Mouse (Mus musculus) CD4-positive, CD25-positive, alpha-beta regulatory T cell, adult 2 months (primary cell): ENCODE results near the gene Caln1.

Experiments used
- DNase-seq: peaks from one replicate; pipeline ENCODE4 v3.0.0-alpha.2; 2012; ENCODE audit warnings: low read depth, low spot score

Gene Caln1

DNA sequence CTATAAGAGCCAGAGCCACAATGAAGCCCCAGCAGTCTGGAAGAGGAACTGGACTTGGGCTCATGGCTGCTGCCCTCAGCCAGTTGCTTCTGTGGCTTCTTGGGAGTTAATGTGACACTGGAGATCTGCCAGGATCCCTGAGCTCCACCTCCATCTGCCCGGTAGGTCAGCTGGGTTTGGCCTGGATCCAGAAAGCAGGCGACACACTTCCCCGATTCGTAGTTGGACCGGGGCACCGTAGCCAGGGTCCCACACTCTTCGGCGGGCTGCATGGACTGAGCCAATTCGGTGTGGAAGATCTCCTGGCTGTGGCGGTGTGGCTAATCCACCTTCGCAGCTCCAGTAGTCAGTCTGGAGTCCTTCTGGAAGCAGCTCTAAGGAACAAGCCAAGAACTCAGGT is at the start of gene Caln1:
TSS of gene Caln1 (plus strand) at position 219 of the 400 bp plus-strand sequence.
- DNase-seq, result no peak

DNA sequence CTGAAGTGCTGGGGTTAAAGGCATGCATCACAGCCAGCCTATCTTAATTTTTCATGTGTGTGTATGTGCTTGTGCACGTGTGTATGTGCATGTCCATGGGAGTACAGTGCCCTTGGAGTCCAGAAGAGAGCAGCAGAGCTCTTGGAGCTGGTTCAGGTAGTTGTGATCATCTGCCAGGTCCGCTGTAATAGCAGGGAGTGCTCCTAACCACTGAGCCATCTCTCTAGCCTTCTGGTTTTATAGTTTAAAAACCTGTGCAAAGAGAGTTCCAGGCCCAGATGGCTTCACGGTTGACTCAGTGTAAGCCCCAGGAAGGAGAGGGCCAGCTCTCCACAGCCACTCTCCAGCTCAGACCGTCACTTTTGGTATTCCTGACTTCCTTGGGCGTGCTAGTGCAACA is 49.5 kb upstream of the Caln1 start:
- DNase-seq, result no peak

DNA sequence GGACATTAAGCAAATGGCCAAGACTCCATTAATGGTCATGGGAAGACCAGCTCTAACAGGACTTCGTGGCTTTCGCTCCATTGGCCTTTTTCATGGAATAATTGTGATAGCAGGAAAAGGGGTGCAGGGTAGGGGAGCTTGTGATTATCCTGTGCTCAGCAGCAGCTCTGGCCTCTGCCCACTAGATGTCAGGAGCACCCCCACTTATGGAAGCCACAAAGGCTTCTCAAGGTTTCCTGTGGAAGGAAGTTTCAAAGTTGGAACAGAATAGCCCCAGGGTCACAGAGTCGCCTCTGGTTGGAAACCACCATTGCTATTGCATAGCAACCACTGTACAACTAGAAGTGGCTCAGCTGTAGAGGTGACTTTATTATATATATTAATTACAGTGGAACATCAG is 48.8 kb upstream of the Caln1 start:
- DNase-seq, result no peak

DNA sequence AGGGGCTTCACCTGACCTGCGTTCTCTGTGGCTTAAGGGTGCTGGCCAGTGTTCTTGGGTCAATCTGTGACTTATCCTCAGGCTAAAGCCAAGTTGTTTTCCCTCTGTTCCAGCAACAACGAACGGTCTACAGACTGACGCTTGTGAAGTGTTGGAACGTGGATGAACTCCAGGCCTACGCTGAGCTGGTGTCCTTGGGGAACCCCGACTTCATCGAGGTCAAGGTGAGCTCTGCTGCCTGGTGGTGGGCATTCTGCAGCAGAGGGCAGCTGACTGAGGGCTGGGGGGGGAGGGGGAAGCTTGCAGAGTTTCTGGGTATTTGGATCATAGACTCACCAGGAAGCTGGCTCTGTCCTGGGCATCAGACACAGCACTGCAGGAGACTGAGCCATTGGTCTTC is 43.8 kb upstream of the Caln1 start:
- DNase-seq, result no peak

DNA sequence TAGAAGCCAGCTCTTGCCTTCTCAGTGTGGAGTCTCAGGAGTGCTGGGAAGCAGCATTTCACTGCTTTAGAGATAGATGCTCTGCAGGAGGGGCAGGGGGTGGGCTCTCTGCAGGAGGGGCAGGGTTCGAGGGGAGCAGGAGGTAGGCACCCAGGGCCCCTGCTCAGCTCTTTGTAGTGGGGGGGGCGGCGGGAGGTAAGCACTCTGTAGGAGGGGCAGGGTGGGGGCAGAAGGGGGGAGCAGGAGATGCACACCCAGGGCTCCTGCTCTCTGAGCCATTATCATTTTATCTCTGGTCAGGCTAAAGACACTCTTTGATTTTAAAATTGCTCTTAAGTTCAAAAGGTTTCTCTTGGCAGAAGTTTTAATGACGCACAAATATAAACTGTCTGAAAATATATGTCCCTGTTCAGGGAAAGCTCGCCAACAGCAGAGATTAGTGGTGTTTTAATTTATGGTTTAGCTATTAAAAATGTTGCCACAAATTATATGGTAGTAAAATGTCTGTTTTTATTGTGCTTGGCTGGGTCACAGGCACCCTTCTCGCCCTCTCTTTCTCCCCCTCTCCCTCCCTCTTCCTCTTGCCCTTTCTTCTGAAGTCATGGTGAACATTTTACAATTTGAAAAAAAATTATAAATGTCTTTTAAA is 41.5 kb upstream of the Caln1 start:
- no peak for DNase-seq

DNA sequence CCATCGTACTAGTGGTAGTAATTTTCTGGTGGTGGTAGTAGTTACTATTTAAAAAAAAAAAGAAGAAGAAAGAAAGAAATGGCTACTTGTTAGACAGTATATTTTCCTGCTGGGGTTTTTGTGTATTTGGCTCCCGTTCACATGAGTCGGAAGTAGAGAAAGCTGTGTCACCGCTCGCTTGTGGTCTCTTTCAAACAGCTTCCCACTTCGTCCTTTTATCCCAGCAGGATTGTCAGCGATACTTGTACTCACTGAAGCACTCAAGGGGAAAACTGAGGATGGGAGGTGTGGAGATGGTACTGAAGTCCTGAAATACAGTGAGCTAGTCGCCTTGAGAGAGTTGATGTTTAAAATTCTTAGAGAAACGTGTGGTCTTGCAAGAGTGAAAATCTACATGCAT is 40.9 kb upstream of the Caln1 start:
- DNase-seq, result no peak

DNA sequence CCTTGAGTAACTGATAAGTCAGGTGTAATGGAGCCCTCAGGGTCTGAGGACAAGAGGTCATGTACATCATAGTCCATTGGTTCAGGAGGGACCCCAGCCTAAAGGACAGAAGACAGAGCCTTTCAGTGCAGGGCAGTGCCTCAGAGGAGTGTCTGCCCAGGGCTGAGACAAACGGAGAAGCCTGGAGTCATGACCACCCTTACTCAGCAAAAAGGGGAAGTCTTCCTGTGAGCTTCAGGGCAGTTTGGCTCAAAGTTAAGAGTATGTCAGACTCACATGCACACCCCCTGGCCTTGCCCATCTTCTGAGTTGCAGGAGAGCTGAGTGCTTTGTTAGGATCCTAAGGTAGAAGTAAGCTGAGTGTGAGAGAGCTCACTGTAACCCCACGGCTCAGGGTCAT is 39.4 kb upstream of the Caln1 start:
- DNase-seq, result no peak

DNA sequence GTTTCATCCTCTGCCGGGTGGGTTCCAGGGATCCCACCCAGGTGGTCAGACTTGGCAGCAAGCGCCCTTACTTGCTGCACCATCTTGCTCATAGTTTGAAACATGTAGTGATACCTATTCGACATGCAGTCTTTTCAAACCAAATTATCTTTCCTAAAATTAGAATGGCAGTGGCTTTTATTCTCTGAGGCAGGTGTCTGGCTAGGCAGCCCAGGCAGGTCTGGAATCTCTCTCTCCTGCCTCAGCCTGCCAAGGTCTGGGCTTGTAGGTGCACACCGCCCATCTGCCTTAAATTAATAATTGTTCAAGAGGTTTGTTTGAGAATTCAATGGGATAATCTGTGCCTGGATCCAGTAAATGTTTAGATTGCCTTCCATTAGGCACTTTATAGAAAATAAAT is 38.5 kb upstream of the Caln1 start:
- no peak for DNase-seq

DNA sequence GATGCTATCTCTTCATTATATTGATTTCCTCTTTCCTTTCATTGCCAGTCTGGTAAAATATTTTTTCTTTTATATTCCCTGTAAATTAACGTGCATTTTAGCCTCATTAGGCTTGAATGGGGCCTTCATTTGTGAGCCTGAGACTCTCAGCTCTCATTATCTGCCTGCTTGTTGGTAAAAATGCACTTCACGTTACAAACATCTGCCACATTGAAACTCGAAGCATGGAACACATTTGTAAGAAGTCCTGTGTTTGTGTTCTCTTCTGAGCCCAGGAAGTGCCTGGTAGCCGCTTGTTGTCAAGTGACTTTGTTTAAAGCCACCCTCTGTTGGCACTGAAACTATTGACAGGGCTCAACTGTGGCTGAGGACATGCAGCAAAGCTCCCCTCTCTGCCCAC is 38.0 kb upstream of the Caln1 start:
- no peak for DNase-seq

DNA sequence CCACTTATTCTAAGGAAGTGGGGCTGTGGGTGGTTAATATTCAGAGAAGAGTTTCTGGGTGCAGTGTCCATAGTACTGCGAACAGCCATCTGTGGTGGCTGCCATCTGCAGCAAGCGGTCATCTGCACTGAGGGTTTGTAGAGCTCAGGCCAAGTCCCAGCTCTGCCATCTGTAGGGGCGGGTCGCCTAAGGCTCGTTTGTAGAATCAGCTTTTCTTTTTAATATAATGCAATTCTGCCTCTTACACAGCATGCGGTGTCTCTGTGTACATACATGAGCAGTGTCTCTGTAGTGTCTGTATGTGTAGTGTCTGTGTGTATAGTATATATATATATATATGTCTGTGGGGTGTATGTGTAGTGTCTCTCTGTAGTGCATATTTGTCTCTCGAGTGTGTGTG is 35.7 kb upstream of the Caln1 start:
- DNase-seq, result no peak

DNA sequence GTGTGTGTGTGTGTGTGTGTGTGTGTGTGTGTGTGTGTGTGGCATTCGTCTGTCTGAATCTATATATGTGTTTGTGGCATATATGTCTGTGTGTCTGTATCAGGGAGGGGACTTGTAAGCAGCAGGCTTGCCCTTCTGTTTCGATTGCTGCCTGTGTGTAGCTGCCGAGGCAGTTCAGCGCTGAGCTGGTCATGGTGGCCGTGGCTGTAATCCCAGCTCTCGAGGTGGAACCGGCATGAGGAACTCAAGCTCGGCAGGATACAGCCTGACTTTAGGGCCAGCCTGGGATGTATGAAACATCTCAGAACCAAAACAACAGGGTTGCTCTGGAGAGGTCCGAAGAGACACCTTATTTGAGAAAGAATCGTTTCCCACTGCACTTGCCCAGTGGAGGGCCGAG is 35.3 kb upstream of the Caln1 start:
- DNase-seq, result no peak

DNA sequence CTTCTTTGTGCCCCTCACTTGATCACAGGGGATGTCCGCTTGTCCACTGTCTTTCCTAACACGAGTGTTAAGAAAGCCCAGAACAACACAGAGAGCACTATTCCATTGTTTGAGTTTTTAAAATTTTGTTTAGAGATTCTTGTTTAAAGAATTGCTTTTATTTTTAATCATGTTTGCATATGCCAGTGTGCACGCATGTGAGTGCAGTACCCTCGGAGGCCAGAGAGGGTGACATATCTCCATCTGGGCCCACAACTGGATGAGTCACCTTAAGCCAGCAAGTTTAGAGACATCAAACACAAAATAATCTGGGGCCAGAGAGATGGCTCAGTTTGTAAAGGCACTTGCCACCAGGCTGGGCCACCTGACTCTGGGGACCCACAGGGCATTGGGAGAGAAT is 33.8 kb upstream of the Caln1 start:
- no peak for DNase-seq

DNA sequence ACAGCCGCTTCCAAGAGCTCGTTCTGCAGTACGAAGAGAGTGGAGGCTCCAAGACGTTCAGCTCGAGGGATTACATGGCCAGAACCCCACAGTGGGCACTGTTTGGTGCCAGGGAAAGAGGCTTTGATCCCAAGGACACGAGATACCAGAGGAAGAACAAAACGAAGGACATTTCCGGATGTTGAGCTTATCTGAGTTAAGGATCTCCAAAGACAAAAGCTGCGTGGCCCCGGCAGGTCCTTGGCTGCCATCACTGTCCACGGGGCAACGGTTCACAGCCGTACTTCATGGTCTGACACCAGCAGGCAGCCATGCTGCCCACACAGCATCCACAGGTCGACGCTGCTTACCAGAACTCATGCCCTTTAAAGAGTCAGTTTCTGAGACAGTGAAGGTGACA is 28.6 kb upstream of the Caln1 start:
- no peak for DNase-seq

DNA sequence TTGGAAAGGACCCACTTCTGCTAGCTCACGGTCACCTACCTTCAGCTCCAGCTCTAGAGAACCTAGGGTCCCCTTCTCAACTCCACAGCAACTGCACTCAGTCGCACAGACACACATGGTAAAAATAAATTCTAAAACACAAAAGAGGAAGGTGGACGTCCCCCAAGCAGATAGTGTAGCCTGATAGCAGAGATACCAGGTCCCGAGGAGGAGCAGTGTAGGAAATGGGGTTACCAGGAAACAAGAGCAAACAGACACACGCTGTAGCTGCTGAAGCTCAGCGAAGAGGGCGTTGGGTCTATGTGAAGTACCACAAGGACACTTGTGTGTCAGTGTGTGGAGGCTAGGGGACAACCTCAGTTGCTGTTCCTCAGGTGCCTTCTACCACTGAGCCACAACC is 24.3 kb upstream of the Caln1 start:
- DNase-seq, result no peak

DNA sequence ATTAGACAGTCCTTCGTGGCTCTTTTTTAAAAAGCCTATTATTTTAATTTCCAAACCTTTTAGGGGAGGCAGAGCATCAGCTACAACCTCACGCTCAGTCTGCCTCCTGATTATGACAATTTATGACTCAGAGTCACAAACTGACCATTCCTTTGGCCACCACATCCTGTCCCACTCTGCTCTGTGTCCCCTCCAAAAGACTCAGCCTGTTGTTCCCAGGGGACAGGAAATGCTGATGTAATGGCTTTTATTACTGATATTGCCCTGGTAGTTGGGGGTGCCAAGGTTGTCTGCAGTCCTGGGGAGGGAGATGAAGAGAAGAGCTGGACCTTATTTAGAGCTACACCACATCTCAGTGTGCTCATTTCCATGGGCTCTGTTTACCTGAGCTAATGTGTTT is 23.4 kb upstream of the Caln1 start:
- no peak for DNase-seq

DNA sequence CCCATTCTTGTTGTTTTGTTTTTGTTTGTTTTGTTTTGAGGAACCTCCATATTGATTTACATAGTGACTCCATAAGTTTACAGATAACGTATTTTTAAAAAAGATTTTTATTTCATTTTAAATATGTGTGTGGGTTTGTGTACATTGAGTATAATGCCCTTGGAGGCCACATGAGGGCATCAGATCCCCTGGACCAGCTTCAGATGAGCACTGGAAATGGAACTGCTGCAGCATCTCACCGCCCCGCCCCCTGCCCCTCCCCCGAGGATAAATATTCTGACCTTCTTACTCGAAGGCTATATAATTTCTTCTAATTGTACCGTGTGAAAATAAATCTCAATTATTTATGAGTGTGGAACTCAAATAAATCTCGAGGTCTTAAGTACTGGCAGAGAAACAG is 14.0 kb upstream of the Caln1 start:
- DNase-seq, result no peak

DNA sequence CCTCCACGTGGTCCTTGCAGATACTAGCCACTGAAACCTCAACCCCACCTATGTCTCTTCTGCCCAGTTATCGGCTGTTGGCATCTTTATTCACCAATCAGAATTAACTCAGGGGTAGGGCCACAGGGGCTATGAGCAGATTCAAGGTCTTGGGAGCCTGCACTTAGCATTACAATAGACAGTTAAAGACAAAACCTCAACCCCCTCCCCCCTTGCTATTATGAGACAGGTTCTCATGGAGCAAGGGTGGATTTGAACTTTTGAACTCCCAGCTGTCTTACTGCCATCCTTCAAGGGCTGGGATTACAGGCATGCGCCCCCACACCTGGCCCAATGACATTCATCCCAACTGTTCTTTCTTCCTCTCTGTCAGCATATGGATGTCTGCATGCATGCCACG is 6.1 kb upstream of the Caln1 start:
- DNase-seq, result no peak

DNA sequence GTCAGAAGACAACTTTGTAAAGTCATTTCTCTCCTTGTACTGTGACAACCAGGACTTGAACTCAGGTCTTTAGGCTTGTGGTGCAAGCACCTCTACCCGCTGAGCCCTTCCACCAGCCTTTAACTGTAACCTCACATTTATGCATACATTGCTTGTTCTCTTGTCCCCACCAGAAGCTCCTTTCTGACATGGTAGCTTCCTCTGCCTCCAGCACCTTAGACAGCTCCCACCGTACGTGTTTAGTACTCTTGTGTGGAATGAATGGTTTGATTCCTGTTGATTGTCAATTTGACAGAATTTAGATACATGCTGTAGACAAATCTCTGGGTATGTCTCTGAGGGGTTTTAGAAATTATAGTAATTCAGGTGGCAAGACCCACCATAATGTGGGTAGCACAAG is 5.5 kb upstream of the Caln1 start:
- DNase-seq, result no peak

DNA sequence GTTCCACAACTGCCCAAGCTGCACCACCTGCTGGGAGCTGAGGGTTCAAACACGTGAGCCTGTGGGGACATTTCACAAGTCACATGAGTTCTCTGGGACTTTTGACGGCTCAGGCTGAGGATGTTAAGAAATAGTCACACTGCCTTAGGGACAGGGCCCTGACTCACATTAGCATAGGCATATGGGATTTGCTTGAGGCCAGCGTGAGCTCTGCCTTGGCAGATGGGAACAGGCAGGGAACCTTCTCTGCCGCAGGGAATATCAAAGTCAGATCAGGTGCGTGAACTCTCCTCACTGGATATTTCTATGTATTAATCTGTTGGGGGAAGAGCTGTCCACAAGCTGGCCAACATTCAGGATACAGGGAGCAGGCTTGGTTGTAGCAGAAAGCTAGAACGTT is 1.0 kb upstream of the Caln1 start:
- DNase-seq, result no peak

DNA sequence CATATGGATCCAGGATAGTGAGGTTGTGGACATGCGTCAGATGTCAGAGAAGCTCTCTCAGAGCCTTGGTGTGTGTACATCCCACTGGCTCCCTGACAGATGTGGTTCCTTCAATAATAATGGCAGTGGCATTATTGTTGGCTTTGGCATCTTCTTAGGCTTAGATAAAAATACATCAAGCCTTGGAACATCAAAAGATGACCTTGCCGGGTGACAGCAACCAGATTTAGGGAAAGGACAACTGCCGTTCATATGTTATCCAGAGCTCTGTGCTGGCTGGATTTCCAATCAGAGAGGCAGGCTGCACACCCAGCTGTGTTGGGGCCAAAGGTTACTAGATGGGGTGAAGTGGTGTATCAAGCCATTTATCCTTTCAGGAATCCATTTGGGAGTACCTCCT is 6.2 kb downstream of the Caln1 start:
- no peak for DNase-seq

DNA sequence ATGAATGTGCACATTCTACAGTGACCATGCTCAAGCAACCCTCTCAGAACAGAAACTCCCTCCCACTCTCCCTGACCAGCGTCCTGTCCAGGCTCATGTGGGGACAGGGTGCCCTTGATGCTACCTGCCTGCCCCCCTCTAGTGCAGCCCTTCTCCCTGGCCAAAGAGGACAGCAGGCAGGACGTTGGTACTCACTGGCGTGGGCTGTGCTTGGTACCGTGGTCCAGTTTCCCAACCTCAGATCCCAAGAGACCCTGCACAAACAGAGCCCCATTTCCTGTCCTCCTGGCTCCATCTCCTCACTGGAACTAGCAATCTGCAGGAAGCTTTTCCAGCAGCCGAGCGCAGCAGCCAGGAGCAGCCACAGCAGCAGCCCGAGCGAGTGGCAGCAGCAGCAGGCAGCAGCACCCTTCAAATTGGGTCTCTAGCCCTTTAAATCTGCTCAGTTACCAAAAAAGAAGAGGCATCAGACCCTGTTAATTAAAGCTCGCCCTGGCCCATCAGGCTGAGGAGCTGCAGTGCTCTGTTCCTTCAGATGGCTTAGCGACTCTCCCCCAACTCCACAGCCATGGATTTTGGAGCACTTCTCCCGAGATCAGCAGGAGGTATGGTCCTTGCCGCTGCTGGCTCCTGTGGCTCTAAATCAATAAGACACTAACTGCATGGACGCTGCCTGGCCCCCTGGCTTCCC is 15.1 kb downstream of the Caln1 start, which contains the start of gene A330070K13Rik:
TSS of gene A330070K13Rik (minus strand) at position 410 of the 691 bp plus-strand sequence.
- DNase-seq, result no peak

DNA sequence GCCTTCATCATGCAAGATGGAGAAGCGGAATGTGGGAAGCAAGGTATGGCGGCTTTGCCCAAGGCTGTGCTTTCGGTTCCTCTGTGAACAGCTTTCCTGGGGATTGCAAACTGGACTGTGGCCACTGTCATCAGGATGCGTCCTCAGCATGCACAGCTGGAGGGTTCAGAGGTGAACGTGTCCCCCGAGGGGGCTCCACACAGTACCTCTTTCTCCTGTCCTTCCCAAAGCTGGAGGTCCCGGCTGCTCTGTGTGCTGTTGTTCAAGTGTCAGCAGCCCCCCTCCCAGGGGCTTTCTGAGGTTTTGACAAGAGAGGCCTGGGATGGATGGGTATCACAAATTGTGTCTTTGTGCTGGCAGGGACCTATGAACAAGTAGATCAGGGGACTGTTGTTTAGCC is 17.2 kb downstream of the Caln1 start:
- no peak for DNase-seq

DNA sequence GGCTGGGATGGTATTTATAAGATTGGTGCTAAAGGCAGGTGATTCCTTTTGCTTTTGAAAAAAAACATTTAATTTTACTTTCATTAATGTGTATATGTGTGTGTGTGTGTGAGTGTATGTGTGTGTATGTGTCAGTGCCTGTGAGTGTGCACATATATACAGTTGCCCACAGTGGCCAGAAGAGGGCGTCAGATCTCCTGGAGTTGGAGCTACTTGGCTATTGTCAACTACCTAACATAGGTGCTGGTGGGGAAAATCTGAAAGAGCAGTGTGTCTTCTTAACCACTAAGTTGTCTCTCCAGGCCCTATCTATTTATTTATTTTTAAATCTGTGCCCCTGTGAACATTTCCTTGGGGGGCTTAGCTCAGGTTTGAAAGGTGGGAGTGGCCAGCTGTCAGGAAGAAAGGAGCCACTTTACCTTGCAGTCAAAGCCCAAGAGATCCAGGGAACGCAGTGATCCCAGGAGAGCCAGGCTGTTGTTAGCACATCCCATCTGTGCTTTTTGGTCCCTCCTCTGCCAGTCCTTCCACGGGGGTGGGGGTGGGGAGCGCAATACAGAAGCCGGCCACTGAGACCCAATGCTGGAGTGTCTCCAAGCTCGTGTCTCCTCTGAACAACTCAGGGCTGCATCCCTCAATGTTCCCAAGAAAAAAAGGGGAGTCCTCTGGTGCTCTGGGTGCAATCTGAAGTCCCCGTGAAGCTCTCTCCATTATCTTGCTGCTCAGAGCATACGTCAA is 24.5 kb downstream of the Caln1 start:
- no peak for DNase-seq
